Mouse (Mus musculus) forebrain, embryonic 16.5 days (tissue): ENCODE results near the gene Ldhb. TPM values are rescaled to one million over a fixed set of nuclear protein-coding genes. Genes with fewer than 3 reads are reported as not detected.

ENCODE experiments used
- ATAC-seq: fragments of 200-750 bp; cut with Nextera tagmentation; 2 replicates; pipeline ENCODE4 v1.8.0; 2017; ENCODE audit warnings: mild to moderate bottlenecking, moderate library complexity
- H3K27ac ChIP-seq: fragments of 300-500 bp; sonication (generic); 2 replicates; pipeline ENCODE4 v1.5.1; 2014; ENCODE audit warnings: low read length, control low read depth
- H3K27me3 ChIP-seq: fragments of 300-500 bp; sonication (generic); replicated peaks from 2 replicates; pipeline ENCODE4 v1.6.1; 2014; ENCODE audit warnings: low read length; ENCODE audit not compliant: control insufficient read depth, insufficient read depth
- H3K36me3 ChIP-seq: fragments of 300-500 bp; sonication (generic); 2 replicates; pipeline ENCODE4 v1.6.1; 2014; ENCODE audit not compliant: control insufficient read depth, insufficient read depth
- H3K4me1 ChIP-seq: fragments of 300-500 bp; sonication (generic); replicated peaks from 2 replicates; pipeline ENCODE4 v1.6.1; 2014; ENCODE audit warnings: low read length; ENCODE audit not compliant: control insufficient read depth, insufficient read depth
- H3K4me2 ChIP-seq: fragments of 300-500 bp; sonication (generic); 2 replicates; pipeline ENCODE4 v1.6.1; 2014; ENCODE audit warnings: mild to moderate bottlenecking, low read length, control low read depth
- H3K4me3 ChIP-seq: fragments of 300-500 bp; sonication (generic); replicated peaks from 2 replicates; pipeline ENCODE4 v1.5.1; 2014; ENCODE audit warnings: mild to moderate bottlenecking, low read length, control low read depth
- H3K9ac ChIP-seq: fragments of 300-500 bp; sonication (generic); replicated peaks from 2 replicates; pipeline ENCODE4 v1.6.1; 2014; ENCODE audit warnings: low read depth, low read length, control low read depth
- H3K9me3 ChIP-seq: fragments of 300-500 bp; sonication (generic); 2 replicates; pipeline ENCODE4 v1.6.1; 2016; ENCODE audit warnings: low read length; ENCODE audit not compliant: control insufficient read depth
- WGBS: fragments of 180-500 bp; shearing (Covaris S2); extraction: QIAGEN DNeasy Blood & Tissue Kit; methylation state at CpG from one replicate; pipeline ENCODE4 v1.1.7; 2014; 5-methylcytosine and 5-hydroxymethylcytosine counted together
- polyA plus RNA-seq: library from polyadenylated mRNA; unstranded; fragments of >200 nt; fragmentation: Nextera tagmentation; extraction: Ambion mirVana; gene quantifications from 2 replicates; pipeline ENCODE4 v1.2.1, GENCODE M21; 2015

The Ldhb gene
- polyA plus RNA-seq, 1 experiment from 2014 or later: 452 TPM

DNA sequence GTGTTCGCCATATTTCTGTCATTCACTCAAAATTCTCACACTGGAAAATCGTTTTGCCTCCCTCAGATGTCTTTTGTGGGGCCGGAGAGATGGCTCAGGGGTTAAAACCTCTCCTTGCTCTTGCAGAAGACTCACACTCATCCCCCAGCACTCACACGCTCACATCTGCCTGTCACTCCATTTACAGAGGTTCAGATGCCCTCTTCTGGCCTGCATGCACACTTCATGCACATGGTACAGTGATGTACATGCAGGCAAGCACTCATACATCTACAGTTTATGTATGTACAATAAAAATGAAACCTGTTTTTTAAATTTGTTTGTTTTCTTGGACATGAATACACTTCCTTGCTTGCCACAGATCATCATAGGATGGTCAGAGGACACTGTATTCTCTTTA, 38.2 kb downstream of the Ldhb start:
- ATAC-seq: no peak
- H3K9me3 ChIP-seq: no peaks in the 10 kb centered on the region
- H3K27me3 ChIP-seq: no peaks in the 10 kb centered on the region
- H3K4me2 ChIP-seq: no peak overlapping the region
- H3K9ac ChIP-seq: no peak overlapping the region
- H3K4me1 ChIP-seq: no peaks in the 10 kb centered on the region
- WGBS: 54% methylated on average over 4 of the region's 4 CpGs
- H3K4me3 ChIP-seq: no peak overlapping the region
- no peaks in the 10 kb centered on the region for H3K36me3 ChIP-seq
- no peak overlapping the region for H3K27ac ChIP-seq

DNA sequence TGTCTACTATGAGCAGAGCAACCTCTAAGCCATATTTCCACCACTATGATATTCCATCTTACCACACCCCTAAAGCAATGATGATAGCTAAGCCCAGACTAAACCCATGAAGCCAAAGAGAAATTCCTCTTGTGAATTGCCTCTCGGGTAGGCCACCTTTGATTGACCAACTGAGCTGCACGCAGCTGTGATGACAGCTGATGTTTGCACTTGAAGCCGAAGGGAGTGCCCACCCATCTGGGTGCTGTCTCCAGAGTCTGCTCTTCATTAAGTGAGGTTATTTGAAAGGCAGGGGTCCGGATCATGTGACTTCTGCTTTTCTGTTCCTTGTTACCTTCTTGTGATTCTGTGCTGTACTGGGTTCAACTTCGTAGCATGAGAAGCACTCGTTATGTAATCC, 45.6 kb downstream of the Ldhb start:
- H3K4me2 ChIP-seq: no peak overlapping the region
- H3K4me3 ChIP-seq: no peak overlapping the region
- no peaks in the 10 kb centered on the region for H3K4me1 ChIP-seq
- WGBS: 78% methylated on average over 6 of the region's 6 CpGs
- H3K27ac ChIP-seq: no peak overlapping the region
- no peaks in the 10 kb centered on the region for H3K36me3 ChIP-seq
- H3K27me3 ChIP-seq: no peaks in the 10 kb centered on the region
- H3K9me3 ChIP-seq: no peaks in the 10 kb centered on the region
- H3K9ac ChIP-seq: no peak overlapping the region
- no peak for ATAC-seq

DNA sequence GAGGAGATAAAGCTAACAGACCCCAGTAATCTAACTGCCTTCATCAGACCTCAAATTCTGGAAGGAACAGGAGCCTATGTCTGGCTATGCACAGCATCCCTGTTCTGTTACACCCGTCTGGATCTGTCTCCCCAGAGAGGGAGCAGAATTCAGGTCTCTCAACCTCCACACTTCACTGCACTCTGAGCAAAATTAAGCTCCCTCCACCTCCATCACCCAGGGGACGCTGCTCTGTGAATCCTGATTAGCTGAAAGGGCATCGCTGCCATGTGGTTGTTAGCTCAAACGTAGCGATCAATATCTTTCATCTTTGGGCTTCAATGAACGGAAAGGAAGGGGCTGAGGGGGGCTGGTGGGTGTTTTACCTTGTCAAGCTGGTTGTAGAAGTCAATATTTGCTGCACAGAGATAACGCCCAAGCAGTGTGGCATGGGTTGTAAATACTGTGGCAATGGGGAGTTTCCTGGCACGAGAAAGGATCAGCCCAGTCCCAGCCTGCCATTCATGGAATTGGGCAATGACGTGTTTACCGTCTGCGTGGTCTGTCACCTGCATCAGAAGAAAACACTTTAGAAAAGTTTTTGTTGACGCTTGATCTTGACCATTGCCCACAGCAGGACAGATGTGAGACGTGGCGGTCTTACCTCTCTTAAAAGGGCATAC, 48.6 kb downstream of the Ldhb start:
- Histone ChIP-seq H3K27ac (no peak overlapping the region), H3K27me3 (no peaks in the 10 kb centered on the region)

DNA sequence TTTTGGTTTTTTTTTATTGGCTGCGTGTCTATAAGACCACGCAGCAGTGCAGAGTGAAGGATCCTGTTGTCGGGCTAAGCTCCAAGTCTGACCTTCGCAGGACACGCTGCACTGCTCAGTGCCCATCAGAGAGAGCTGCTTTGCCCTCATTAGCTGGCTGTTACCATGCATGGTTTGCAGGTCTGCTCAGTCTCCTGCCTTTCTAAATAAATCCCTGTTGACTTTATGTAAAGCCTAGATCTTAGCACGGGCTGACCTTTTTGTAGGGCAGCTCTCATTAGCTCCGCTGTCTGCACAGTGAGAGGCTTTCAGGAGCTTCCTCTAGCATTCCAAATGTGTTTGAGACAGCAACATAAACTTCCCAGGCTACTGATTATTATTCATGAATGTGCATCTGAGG, 49.7 kb downstream of the Ldhb start:
- Histone ChIP-seq H3K4me2 (no peak overlapping the region), H3K27me3 (no peaks in the 10 kb centered on the region), H3K4me3 (no peak overlapping the region), H3K27ac (no peak overlapping the region), H3K36me3 (no peaks in the 10 kb centered on the region), H3K4me1 (no peaks in the 10 kb centered on the region), H3K9me3 (no peaks in the 10 kb centered on the region), H3K9ac (no peak overlapping the region)
- ATAC-seq: no peak
- WGBS: 34% methylated on average over 7 of the region's 7 CpGs

More for the DNA sequence above, 48.6 kb downstream of the Ldhb start:
- no peak overlapping the region for H3K4me3 ChIP-seq
- H3K9me3 ChIP-seq: no peaks in the 10 kb centered on the region
- H3K9ac ChIP-seq: no peak overlapping the region
- no peak for ATAC-seq
- H3K4me1 ChIP-seq: no peaks in the 10 kb centered on the region
- no peaks in the 10 kb centered on the region for H3K36me3 ChIP-seq
- no peak overlapping the region for H3K4me2 ChIP-seq
- WGBS: 70% methylated on average over 14 of the region's 14 CpGs

DNA sequence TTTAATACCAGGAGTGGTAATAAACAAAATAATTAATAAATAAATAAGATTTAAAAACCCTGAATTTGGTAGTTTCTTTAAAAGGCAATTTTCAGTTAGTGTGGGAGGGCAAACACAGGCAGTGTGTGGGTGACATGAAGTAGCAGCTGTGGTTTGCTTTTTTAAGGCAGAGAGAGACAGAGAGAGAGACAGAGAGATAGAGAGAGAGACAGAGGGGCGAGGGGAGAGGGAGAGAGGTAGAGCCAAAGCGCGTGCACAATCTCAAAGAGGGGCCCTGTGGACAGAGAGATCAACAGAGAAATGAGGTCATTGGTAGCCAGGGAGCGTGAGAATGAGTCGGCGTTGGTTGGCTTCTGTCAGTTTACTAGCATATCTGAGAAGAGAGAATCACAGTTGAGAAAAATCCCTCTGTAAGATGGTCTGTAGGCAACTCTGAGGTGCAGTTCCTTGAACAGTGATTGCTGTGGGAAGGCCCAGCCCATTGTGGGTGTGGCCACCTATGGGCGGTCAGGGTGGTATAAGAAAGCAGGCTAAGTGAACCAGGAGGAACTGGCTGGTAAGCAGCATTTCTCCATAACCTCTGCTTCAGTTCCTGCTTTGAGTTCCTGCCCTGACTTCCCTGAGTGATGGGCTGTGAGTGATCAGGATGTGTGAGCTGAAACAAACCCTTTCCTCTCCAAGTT, 52.3 kb downstream of the Ldhb start:
- ATAC-seq: no peak
- no peak overlapping the region for H3K9ac ChIP-seq
- no peaks in the 10 kb centered on the region for H3K4me1 ChIP-seq
- no peak overlapping the region for H3K4me3 ChIP-seq
- H3K4me2 ChIP-seq: no peak overlapping the region
- WGBS: 71% methylated on average over 7 of the region's 7 CpGs
- no peaks in the 10 kb centered on the region for H3K27me3 ChIP-seq
- no peaks in the 10 kb centered on the region for H3K9me3 ChIP-seq
- no peak overlapping the region for H3K27ac ChIP-seq
- no peaks in the 10 kb centered on the region for H3K36me3 ChIP-seq

DNA sequence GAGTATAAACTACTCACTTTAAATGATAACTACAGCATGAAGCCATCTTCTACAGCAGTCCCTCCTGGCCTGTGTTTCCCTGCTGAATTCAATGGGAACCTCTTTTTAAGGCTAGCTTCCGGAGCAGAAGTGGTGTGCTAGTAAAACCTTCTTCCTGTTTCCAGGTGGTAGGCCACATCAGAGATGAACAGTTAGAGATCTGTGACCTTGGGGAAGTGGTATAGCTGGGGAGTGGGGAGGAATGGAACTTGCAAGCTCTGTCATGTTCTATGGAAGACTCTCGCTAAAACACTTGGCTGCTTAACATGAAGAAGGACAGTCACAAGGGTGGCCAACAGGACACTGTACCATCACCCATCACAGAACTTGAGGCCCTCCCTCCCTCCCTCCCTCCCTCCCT, 54.4 kb downstream of the Ldhb start:
- 75% methylated on average over 2 of the region's 2 CpGs for WGBS
- ATAC-seq: no peak
- no peak overlapping the region for H3K27ac ChIP-seq
- no peak overlapping the region for H3K4me3 ChIP-seq
- no peaks in the 10 kb centered on the region for H3K27me3 ChIP-seq
- H3K4me1 ChIP-seq: no peaks in the 10 kb centered on the region
- H3K4me2 ChIP-seq: no peak overlapping the region
- no peaks in the 10 kb centered on the region for H3K36me3 ChIP-seq
- no peaks in the 10 kb centered on the region for H3K9me3 ChIP-seq
- H3K9ac ChIP-seq: no peak overlapping the region

DNA sequence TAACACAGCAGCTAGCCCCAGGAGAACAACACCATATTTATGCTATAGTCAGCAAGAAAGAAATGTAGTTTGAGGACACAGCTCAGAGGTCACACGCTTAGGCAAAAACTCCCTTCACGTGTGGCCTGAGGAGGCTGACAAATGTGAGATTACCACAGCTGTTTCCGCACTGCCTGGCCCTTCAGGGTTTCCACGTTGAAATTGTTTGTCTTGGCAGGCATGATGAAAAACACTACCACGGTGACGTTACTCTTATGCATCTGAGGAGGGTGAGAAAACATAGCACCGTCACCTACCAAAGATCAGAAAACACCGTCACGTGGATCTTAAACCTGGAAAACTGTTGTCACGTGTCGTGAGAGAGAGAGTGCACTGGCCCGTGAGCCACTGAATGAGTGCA, 56.4 kb downstream of the Ldhb start:
- H3K9me3 ChIP-seq: no peaks in the 10 kb centered on the region
- H3K27me3 ChIP-seq: no peaks in the 10 kb centered on the region
- H3K36me3 ChIP-seq: no peaks in the 10 kb centered on the region
- no peak overlapping the region for H3K4me2 ChIP-seq
- H3K4me1 ChIP-seq: no peaks in the 10 kb centered on the region
- H3K27ac ChIP-seq: no peak overlapping the region
- no peak overlapping the region for H3K9ac ChIP-seq
- 87% methylated on average over 12 of the region's 12 CpGs for WGBS
- no peak for ATAC-seq
- no peak overlapping the region for H3K4me3 ChIP-seq

Other genes starting within 250 kb of the Ldhb start
- not detected in 2 replicates for gene Iapp, start 209.5 kb downstream of the Ldhb start, polyA plus RNA-seq
- 0.42 and 0.44 TPM in 2 replicates for gene Slco1a5, start 185.0 kb downstream of the Ldhb start, polyA plus RNA-seq
- gene Pyroxd1, start 162.3 kb downstream of the Ldhb start, polyA plus RNA-seq: 21.6 and 26.8 TPM in 2 replicates
- 31.8 and 35.1 TPM in 2 replicates for gene Recql, start 120.9 kb downstream of the Ldhb start, polyA plus RNA-seq
- gene Golt1b, start 120.7 kb downstream of the Ldhb start, polyA plus RNA-seq: 86.4 and 95.3 TPM in 2 replicates
- 2.7 and 2.9 TPM in 2 replicates for gene Spx, start 94.5 kb downstream of the Ldhb start, polyA plus RNA-seq
- not detected in 2 replicates for gene Gys2, start 34.8 kb downstream of the Ldhb start, polyA plus RNA-seq
- 13.0 and 14.1 TPM in 2 replicates for gene Kcnj8, start 63.7 kb upstream of the Ldhb start, polyA plus RNA-seq
- gene Abcc9, start 194.4 kb upstream of the Ldhb start, polyA plus RNA-seq: 2.7 and 3.2 TPM in 2 replicates
- 139 and 150 TPM in 2 replicates for gene Cmas, start 248.7 kb upstream of the Ldhb start, polyA plus RNA-seq